Mouse (Mus musculus) fibroblast of lung, adult 2 months (primary cell): ENCODE results near the gene Cd40.

ENCODE experiments used
- DNase-seq: peaks from one replicate; pipeline ENCODE4 v3.0.0-alpha.2; 2011; ENCODE audit warnings: low read depth

Cd40 gene

GRCm38 (mm10) chr2:165102920-165103319 is 47.5 kb downstream of the Cd40 start:
- DNase-seq, result no peak

- no peak for DNase-seq
Measured at GRCm38 (mm10) chr2:165105513-165106079, 50.2 kb downstream of the Cd40 start.

GRCm38 (mm10) chr2:165106585-165106984 is 51.2 kb downstream of the Cd40 start:
- no peak for DNase-seq

GRCm38 (mm10) chr2:165112149-165112548 is 56.7 kb downstream of the Cd40 start:
- peak; percentile 12 for DNase-seq

GRCm38 (mm10) chr2:165113733-165114132 is 58.3 kb downstream of the Cd40 start:
- DNase-seq, result no peak

GRCm38 (mm10) chr2:165120765-165121164 is 65.3 kb downstream of the Cd40 start:
- DNase-seq, result no peak

GRCm38 (mm10) chr2:165121206-165121840 is 65.9 kb downstream of the Cd40 start:
- no peak for DNase-seq
